Mouse (Mus musculus): ENCODE data around the gene Kcnk1. TPM values are rescaled to one million over a fixed set of nuclear protein-coding genes. Genes with fewer than 3 reads are reported as not detected.

The Kcnk1 gene
- not detected for polyA plus RNA-seq (2012; fragmentation: generic; extraction: Trizol)
- long read RNA-seq, experiment 1, result 0 reads
- long read RNA-seq, experiment 2, result 0 reads

DNA sequence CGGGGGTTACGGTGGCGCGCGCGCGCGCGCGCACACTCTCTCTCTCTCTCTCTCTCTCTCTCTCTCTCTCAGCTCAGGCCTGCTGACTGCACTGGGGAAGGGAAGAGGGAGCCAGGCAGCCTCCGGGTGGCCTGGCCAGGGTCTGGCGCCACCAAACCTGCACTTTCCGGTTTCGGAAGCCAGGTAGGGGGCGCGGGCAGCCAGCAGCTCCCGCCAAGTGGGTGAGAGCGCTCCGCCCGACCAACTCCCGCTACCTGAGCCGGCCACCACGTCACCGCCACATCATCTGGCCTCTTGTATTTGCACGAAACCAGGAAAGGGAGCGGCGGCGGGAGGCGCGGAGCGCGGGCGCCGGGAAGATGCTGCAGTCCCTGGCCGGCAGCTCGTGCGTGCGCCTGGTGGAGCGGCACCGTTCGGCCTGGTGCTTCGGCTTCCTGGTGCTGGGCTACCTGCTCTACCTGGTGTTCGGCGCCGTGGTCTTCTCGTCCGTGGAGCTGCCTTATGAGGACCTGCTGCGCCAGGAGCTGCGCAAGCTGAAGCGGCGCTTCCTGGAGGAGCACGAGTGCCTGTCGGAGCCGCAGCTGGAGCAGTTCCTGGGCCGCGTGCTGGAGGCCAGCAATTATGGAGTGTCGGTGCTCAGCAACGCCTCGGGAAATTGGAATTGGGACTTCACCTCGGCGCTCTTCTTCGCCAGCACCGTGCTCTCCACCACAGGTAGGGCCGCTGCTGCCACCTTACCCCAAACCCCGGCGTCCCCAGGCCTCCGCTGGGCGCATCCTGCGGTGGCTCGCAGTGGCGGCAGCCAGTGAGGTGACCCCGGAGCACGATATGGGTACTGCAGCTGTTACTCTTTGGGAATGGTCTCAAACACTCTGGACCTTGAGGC is at the start of gene Kcnk1:
Kcnk1 (plus strand) TSS at position 70 of the 886 bp plus-strand sequence.
- no peak within 1 kb of the TSS for H3K4me3 ChIP-seq (ENCODE audit: insufficient read depth, poor library complexity, severe bottlenecking)
- no peaks in the 10 kb centered on the region for H3K79me3 ChIP-seq (ENCODE audit: low read depth)
- H3K27me3 ChIP-seq (ENCODE audit: control insufficient read depth, insufficient read depth, insufficient read length), result peaks cover 42% of the 10 kb centered on the region
- H3K36me3 ChIP-seq (ENCODE audit: control insufficient read depth, insufficient read depth), result no peaks in the 10 kb centered on the region
- TF ChIP-seq MYOD1 (IDR thresholded peaks at IDR 0.05; ENCODE audit: control insufficient read depth, insufficient read length, low read depth), result no peak
- no peak for TF ChIP-seq USF1 (IDR thresholded peaks at IDR 0.05; ENCODE audit: low read depth)
- no peak for TF ChIP-seq FOSL1 (IDR thresholded peaks at IDR 0.05; ENCODE audit: insufficient read depth, low read length, poor library complexity, severe bottlenecking)
- no peak for TF ChIP-seq MYOG (IDR thresholded peaks at IDR 0.05; ENCODE audit: control insufficient read depth, extremely low read depth, insufficient read length)
- TF ChIP-seq CEBPB (IDR thresholded peaks at IDR 0.05; ENCODE audit: low read depth), result no peak
- TF ChIP-seq MAX (IDR thresholded peaks at IDR 0.05), result no peak
- TF ChIP-seq CTCF (IDR thresholded peaks at IDR 0.05; ENCODE audit: control insufficient read depth, insufficient read depth, insufficient read length), result no peak
- no peak within 1 kb of the TSS for H3ac ChIP-seq (ENCODE audit: control insufficient read depth, insufficient read length, low read depth)
- no peaks in the 10 kb centered on the region for H3K79me2 ChIP-seq (ENCODE audit: control insufficient read depth, insufficient read depth)

DNA sequence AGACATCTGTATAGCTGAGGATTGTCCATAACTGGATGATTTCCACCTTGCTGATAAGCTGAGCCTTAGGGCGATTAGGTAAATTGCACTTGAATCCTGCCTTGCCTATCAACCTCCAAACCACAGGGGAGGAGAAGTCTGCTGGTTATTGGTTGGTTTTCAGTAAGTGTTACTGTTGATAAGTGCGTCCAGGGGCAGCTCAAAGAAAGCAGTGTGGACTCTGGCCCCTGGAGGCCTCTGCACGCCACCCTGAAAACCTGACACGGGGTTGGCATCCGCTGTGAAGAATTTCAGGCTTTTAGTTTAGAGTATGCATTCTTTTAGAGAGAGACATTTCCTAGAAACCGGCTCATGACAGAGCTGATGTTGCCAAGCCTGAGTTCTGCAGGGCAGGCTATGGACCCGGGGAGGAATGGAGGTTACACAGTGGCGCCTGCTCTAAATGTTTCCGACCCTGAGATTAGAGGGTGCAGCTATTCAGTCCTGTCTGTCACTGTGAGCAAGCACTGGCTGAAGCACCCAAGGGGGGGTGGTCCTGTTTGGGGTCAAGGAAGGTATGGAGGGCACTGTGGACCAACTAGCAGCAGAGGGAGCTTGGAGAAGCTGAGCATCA is 46.2 kb upstream of the Kcnk1 start:
- Histone ChIP-seq H3K4me3 (ENCODE audit: insufficient read depth, poor library complexity, severe bottlenecking) (no peak overlapping the region), H3ac (ENCODE audit: control insufficient read depth, insufficient read length, low read depth) (no peak overlapping the region)

DNA sequence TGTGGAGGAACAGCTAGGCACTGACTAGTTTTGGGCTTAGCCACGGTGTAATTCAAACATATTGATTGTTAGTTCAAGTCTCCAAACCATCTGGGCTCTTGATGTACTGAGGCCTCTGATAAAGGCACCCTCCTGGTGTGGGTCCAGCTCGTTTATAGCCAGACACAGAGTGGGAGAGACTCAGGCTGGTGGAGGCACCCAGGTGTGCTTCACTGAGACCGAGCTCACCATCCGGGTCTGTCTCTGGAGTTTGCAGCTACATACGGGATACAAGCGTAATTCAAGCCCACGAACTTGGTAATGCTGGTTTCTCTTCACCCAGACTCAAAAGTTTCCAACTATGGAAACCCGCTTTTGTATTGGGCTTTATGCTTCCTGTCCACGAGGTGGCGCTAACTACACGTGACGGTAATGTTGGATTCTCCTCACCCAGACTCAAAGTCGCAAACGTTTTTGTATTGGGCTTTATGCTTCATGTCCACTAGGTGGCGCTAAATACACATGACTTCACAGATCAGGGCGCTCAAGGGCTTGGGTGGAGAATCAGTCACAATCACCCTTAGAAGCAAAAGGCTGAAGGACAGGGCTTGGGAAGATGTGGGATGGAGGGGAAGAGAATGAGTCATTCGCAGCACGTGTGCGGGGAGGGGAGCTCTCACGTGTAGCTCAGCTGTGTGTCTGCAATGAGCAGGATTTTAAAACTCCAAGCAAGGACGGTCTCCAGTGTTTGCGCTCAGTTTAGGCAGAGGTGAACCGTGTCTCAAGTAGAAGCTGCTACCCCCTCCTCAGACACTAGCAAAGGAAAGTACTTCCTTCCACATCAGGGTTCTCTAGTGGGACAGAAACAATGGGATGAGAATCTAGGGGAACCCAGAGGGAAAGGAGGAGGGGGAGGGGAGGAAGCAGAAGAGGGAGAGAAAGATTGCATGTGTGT is 44.7 kb upstream of the Kcnk1 start:
- Histone ChIP-seq H3K79me3 (ENCODE audit: low read depth) (no peaks in the 10 kb centered on the region), H3K4me3 (ENCODE audit: insufficient read depth, poor library complexity, severe bottlenecking) (no peak overlapping the region), H3K79me2 (ENCODE audit: control insufficient read depth, insufficient read depth) (no peaks in the 10 kb centered on the region), H3ac (ENCODE audit: control insufficient read depth, insufficient read length, low read depth) (no peak overlapping the region), H3K36me3 (ENCODE audit: control insufficient read depth, insufficient read depth) (no peaks in the 10 kb centered on the region), H3K27me3 (ENCODE audit: control insufficient read depth, insufficient read depth, insufficient read length) (peaks cover 8% of the 10 kb centered on the region)
- TF ChIP-seq MYOD1 (IDR thresholded peaks at IDR 0.05; ENCODE audit: control insufficient read depth, insufficient read length, low read depth) (no peak), CTCF (IDR thresholded peaks at IDR 0.05; ENCODE audit: control insufficient read depth, insufficient read depth, insufficient read length) (peak; percentile 43), MYOG (IDR thresholded peaks at IDR 0.05; ENCODE audit: control insufficient read depth, extremely low read depth, insufficient read length) (no peak), USF1 (IDR thresholded peaks at IDR 0.05; ENCODE audit: low read depth) (peak; percentile 79), FOSL1 (IDR thresholded peaks at IDR 0.05; ENCODE audit: insufficient read depth, low read length, poor library complexity, severe bottlenecking) (no peak), CEBPB (IDR thresholded peaks at IDR 0.05; ENCODE audit: low read depth) (no peak), MAX (IDR thresholded peaks at IDR 0.05) (peak; percentile 61)

More for the DNA sequence above, 46.2 kb upstream of the Kcnk1 start:
- Histone ChIP-seq H3K79me3 (ENCODE audit: low read depth) (no peaks in the 10 kb centered on the region), H3K27me3 (ENCODE audit: control insufficient read depth, insufficient read depth, insufficient read length) (peaks cover 16% of the 10 kb centered on the region), H3K36me3 (ENCODE audit: control insufficient read depth, insufficient read depth) (no peaks in the 10 kb centered on the region), H3K79me2 (ENCODE audit: control insufficient read depth, insufficient read depth) (no peaks in the 10 kb centered on the region)
- TF ChIP-seq MAX (IDR thresholded peaks at IDR 0.05) (no peak), CEBPB (IDR thresholded peaks at IDR 0.05; ENCODE audit: low read depth) (no peak), MYOD1 (IDR thresholded peaks at IDR 0.05; ENCODE audit: control insufficient read depth, insufficient read length, low read depth) (no peak), USF1 (IDR thresholded peaks at IDR 0.05; ENCODE audit: low read depth) (no peak), FOSL1 (IDR thresholded peaks at IDR 0.05; ENCODE audit: insufficient read depth, low read length, poor library complexity, severe bottlenecking) (no peak), MYOG (IDR thresholded peaks at IDR 0.05; ENCODE audit: control insufficient read depth, extremely low read depth, insufficient read length) (no peak), CTCF (IDR thresholded peaks at IDR 0.05; ENCODE audit: control insufficient read depth, insufficient read depth, insufficient read length) (no peak)

DNA sequence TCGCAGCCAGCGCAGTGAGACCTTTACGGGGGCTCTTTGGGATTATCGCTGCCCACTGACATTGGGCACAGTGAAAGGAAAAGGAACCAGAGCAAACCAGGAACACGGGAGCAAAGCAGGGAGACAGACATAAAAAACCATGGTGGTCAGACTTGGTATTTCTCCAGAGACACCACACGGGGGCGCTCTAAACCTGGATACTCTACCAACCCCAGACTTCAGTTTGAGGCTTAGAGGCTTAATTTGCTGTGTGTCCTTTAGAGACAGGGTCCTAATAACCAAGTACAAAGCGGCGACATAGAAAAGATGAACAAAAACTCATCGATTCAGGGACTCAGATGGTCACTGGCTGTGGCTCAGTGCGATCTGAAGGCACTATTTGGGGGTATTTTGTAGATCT is 39.3 kb upstream of the Kcnk1 start:
- TF ChIP-seq FOSL1 (IDR thresholded peaks at IDR 0.05; ENCODE audit: insufficient read depth, low read length, poor library complexity, severe bottlenecking) (no peak), CTCF (IDR thresholded peaks at IDR 0.05; ENCODE audit: control insufficient read depth, insufficient read depth, insufficient read length) (no peak), MYOD1 (IDR thresholded peaks at IDR 0.05; ENCODE audit: control insufficient read depth, insufficient read length, low read depth) (no peak), CEBPB (IDR thresholded peaks at IDR 0.05; ENCODE audit: low read depth) (no peak), MYOG (IDR thresholded peaks at IDR 0.05; ENCODE audit: control insufficient read depth, extremely low read depth, insufficient read length) (no peak), USF1 (IDR thresholded peaks at IDR 0.05; ENCODE audit: low read depth) (no peak), MAX (IDR thresholded peaks at IDR 0.05) (no peak)
- Histone ChIP-seq H3K4me3 (ENCODE audit: insufficient read depth, poor library complexity, severe bottlenecking) (no peak overlapping the region), H3K79me2 (ENCODE audit: control insufficient read depth, insufficient read depth) (no peaks in the 10 kb centered on the region), H3K79me3 (ENCODE audit: low read depth) (no peaks in the 10 kb centered on the region), H3ac (ENCODE audit: control insufficient read depth, insufficient read length, low read depth) (no peak overlapping the region), H3K27me3 (ENCODE audit: control insufficient read depth, insufficient read depth, insufficient read length) (no peaks in the 10 kb centered on the region), H3K36me3 (ENCODE audit: control insufficient read depth, insufficient read depth) (no peaks in the 10 kb centered on the region)

DNA sequence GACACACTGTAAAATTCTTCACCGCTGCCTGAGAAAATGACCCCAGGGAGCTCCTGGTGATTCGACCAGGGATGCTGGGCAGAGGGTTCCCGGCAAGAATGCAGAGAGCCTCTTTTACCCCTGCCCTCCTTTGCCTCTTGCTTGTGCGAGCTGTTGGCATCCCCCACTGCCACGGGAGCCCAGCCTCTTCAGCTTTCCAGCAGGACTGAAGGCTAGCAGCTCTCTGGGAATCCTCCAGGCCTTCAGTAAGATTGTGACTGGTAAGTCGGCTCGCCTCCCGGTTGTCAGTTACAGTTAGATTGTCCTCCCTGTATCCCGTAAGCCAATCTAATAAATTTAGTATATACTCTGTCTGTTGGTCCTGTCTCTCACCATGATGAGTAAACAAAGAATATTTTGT is 38.2 kb upstream of the Kcnk1 start:
- Histone ChIP-seq H3K4me3 (ENCODE audit: insufficient read depth, poor library complexity, severe bottlenecking) (no peak overlapping the region), H3ac (ENCODE audit: control insufficient read depth, insufficient read length, low read depth) (no peak overlapping the region), H3K79me2 (ENCODE audit: control insufficient read depth, insufficient read depth) (no peaks in the 10 kb centered on the region), H3K79me3 (ENCODE audit: low read depth) (no peaks in the 10 kb centered on the region), H3K36me3 (ENCODE audit: control insufficient read depth, insufficient read depth) (no peaks in the 10 kb centered on the region), H3K27me3 (ENCODE audit: control insufficient read depth, insufficient read depth, insufficient read length) (no peaks in the 10 kb centered on the region)
- TF ChIP-seq FOSL1 (IDR thresholded peaks at IDR 0.05; ENCODE audit: insufficient read depth, low read length, poor library complexity, severe bottlenecking) (no peak), MAX (IDR thresholded peaks at IDR 0.05) (no peak), CTCF (IDR thresholded peaks at IDR 0.05; ENCODE audit: control insufficient read depth, insufficient read depth, insufficient read length) (no peak), USF1 (IDR thresholded peaks at IDR 0.05; ENCODE audit: low read depth) (no peak), CEBPB (IDR thresholded peaks at IDR 0.05; ENCODE audit: low read depth) (no peak), MYOD1 (IDR thresholded peaks at IDR 0.05; ENCODE audit: control insufficient read depth, insufficient read length, low read depth) (no peak), MYOG (IDR thresholded peaks at IDR 0.05; ENCODE audit: control insufficient read depth, extremely low read depth, insufficient read length) (no peak)

All from C2C12 (cell line).